Mouse (Mus musculus): ENCODE measurements around the gene Rangap1.
"Not testable (repeated sequence)": the region's sequence is repeated elsewhere in the genome, so short reads cannot be mapped to it uniquely, and the experiment has no call there.

The Rangap1 gene

DNA sequence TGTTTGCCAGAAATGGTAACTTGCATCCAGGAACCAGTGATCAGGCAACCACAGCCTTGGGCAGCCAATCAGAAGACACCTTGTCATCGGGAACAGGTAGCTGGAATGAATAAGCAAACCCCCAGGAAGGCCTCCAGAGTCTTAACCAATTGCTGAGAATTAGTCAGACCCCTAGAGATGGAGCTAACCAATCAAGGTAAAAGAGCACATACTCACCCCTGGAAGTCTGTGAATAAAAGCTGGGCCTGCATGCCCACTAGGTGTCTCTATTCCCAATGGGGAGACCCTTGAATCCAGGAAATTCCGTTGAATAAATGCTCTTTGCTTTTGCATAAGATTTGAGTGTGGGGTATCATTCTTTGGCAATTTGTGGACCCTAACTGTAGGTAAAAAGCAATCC lies 5.4 kb downstream of the Rangap1 start:
- DNase-seq, result no peak

- no peak for DNase-seq
Measured at GRCm38 (mm10) chr15:81739296-81739695, 6.0 kb downstream of the Rangap1 start.

DNA sequence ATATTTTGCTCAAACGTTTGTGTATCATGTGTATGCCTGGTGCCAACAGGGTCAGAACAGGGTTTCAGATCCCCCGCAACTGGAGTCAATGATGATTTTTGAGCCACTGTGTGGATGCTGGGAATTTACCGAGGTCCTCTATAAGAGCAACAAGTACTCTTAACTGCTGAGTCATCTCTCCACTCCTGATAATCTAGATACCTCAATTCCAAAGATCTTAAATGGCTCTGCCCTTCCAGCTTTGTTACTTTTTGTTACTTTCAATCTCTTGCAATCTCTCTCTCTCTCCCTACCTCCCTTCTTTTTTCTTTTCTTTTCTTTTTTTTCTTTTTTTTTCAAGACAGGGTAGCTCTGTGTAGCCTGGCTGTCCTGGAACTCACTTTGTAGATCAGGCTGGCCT lies 10.3 kb downstream of the Rangap1 start:
- DNase-seq, result no peak

DNA sequence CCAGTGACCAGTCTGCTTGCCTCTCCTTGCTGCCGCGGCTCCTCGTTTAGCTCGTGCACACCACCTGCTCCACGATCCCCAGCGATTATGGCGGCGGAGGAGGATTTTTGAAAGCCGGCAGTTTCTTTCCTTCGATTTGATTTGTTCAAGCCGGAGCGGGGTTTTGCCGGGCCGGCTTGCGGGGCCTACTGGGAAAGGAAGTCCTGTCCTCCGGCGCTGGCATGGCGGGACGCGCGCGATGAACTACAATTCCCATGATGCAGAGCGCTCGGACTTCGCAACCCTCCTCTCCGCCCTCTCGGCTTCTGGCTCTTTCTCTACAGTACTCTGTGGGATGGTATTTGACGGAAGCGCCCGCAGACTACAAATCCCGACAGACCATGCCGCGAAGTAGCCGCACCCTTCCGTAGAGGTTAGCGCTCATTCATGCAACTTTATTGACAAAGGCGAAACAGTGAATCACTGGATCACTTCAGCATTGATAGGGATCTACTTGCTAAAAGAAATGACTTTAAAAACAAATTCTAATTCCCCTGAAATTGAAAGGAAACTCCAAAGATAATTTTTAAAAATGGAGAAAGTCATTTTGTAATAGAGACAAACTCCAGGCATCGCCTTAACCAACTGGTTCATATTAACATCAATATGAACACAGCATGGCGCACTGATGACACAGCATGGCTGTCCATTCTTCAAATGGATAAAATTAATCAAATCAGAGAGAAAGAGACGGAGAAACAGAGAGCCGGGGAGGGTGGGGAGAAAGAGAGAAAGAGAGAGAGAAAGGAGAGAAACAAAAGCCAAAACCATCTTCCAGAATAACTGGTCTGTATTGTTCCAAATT lies 15.3 kb downstream of the Rangap1 start:
- DNase-seq, result peak; percentile 95 to 98

DNA sequence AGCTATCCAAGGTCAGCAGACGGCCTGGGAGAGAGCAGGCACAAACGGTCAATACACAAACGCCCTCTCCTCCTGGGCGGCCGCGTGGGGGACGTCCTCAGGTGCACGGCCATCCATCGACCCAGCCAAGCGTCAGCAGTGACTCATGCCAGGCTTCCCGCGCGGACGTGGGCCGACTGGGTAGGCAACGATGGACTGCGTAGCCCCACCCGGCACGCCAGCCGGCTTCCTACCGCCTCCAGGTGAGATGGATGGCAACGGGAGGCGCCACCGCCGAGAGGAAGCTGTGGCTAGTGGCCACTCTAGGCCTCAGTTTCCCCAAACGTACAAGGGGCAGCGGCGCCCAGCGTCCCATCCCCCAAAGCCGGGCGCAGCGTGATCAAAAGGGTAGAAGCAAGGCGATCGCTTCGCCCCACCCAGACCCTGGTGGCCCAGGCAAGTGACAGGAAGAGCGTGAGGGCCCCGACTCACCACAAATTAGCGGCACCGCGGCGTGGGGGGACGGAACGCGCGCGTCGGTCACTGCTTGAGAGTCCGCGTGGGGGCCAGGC lies 16.0 kb downstream of the Rangap1 start:
- no peak for DNase-seq

- DNase-seq, result no peak
Measured at GRCm38 (mm10) chr15:81725965-81726364, 19.4 kb downstream of the Rangap1 start.

DNA sequence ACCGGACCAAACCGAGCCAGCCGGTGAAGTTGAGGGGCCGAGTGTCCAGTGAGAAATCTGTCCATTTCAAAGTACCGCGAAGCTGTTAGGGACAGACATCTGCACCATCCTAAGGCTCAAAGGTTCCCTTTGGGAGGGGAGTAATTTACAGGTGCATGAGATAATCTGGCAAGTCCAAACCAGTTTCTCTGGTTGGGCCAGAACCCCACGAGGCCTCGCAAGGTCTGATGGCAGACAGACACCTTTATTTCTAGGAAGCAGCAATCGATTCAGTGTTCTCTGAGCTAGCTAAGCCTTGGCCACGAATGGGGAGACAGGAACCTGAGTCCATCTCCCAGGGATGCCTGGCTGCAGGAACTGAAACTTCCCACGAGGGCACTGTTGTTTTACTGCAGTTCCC lies 21.7 kb downstream of the Rangap1 start:
- no peak for DNase-seq

DNA sequence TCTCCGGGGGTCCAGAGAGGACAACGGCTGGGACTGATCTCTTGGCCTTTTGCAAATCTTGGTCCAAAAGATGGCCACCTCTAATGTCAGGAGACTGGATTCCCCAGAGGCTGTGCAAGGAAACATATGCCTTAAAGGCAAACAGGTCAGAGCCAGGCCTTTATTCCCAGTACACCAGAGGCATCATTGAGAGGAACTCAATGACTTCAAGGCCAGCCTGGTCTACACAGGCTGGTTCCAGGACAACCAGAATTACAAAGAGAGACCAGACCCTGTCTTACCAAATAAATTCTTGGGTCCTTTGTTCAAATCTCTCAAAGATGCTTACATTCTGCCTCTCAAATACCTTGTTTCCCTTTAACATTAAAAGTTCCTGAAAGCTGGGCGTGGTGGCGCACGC lies 23.0 kb downstream of the Rangap1 start:
- DNase-seq, result no peak

DNA sequence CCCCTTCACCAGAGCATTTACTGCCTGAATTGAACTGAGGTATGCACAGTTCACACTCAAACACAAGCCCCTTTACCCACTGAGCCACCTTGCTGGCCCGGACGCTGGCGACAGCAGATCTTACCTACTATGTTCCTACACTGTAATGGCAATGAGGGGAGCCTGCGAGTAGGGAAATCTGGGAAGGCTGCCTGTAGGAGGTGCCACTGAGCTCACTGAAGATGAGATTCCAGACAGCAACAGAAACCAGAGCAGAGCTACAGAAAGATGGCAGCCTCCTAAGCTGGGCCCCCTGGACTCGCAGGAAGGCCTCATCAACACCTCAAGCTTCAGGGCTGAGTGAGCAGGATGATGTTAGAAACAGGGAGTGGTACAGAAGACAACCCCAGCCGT lies 26.2 kb downstream of the Rangap1 start:
- no peak for DNase-seq

DNA sequence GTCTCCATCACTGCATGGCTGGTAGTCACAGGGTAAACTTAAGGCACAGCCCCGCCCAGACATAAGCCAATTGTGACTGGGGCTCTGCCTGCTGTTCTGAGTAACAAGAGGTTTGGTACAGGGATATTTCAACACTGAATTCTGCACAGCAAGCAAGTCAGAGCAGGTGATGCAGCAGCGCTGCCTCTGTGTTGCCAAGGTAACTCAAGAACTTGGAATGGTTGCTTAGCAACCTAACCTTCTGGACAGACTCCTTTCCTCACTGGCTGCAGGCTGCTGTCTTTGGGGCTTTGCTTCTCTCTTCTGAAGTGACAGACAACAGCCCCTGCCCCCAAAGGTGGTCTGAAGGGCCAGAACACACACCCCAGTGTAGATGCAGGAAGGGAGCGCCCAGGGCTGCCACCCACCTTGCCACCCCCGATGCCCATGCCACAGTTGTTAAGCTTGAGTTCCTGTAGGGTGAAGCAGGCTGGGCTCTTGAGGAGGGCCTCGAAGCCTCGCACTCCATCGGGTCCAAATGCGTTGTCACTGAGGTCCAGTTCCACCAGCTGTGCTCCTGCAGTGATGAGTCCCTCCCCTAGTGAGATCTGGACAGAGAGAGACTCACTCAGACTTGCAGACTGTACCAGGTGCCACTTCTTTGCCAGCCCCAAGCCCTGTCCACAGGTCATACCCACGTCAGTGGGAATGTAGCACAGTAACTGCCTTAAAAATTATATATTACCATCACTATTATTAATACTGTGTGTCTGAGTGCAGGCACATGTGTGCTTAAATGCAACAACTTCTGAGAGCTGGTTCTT lies 26.8 kb downstream of the Rangap1 start:
- no peak for DNase-seq

- no peak for DNase-seq
Measured at GRCm38 (mm10) chr15:81713742-81714141, 31.6 kb downstream of the Rangap1 start.

GRCm38 (mm10) chr15:81710801-81711200 lies 34.5 kb downstream of the Rangap1 start:
- DNase-seq, result no peak

DNA sequence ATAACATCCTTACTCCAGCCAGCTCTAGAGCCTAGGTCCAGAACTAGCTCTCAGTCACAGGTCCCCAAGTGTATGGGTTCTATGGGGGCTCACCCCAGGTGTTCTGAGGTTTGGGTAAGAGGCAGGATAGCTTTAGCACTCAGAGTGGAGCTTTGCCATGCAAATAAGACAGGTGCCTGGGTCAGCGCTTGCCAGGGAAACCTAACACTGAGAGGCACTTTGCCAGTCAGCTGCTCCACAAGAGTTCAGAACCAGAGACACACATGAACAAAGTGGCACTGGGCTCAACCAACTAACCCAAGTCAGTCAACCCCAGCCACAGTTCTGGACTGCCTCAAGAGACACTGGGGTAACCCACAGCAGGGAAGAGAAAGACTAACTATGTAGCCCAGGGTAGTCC lies 35.6 kb downstream of the Rangap1 start:
- no peak for DNase-seq

DNA sequence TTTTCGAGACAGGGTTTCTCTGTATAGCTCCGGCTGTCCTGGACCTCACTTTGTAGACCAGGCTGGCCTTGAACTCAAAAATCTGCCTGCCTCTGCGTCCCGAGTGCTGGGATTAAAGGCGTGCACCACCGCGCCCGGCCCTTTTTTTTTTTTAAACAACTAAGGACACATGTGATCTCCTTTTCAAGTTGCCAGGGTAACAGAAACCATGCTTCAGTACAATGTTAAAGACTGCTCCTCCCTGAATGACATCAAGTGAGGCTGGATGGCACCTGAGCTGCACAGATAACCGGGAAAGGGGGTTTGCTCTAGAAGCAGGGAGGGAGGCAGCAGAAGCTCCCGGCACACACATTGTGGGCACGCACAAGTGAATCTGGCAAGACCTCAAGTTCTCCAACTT lies 36.3 kb downstream of the Rangap1 start:
- DNase-seq, result no peak

GRCm38 (mm10) chr15:81703094-81703489 lies 42.2 kb downstream of the Rangap1 start:
- DNase-seq, result no peak

- no peak for DNase-seq
Measured at GRCm38 (mm10) chr15:81702306-81703093, 42.8 kb downstream of the Rangap1 start.

DNA sequence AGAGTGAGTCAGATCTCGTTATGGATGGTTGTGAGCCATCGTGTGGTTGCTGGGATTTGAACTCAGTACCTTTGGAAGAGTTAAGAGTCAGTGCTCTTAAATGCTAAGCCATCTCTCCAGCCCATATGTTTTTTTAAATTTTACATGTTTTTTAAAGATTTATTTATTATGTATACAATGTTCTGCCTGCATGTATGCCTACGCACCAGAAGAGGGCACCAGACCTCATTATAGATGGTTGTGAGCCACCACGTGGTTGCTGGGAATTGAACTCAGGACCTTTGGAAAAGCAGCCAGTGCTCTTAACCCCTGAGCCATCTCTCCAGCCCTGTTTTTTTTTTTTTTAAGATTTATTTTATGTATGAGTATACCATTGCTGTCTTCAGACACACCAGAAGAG lies 44.0 kb downstream of the Rangap1 start:
- DNase-seq, result not testable (repeated sequence)

DNA sequence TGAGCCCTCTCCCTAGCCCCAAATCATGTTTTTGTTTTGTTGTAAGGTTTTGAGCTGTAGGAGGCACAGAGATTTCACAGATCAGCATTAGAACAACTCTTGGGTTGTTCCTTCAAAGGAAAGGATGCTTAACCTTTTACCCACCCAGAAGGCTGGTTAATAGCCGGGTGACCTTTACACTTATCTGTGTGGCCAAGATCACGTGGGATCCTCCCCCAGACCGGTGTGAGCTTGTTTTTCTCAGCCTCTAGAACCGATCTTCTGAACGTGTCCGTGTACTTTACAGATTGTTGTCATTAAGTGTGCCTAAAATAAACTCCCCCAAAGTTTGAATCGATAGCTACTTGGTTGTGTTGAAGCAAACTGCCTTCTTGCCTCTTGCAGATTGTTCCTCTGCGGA lies 44.7 kb downstream of the Rangap1 start:
- DNase-seq, result no peak

- DNase-seq, result no peak
Measured at GRCm38 (mm10) chr15:81700161-81700560, 45.2 kb downstream of the Rangap1 start.

- DNase-seq, result no peak
Measured at GRCm38 (mm10) chr15:81698532-81698931, 46.8 kb downstream of the Rangap1 start.

- peak in 1 of 2 experiments; percentile 28 for DNase-seq
Measured at GRCm38 (mm10) chr15:81697847-81698246, 47.5 kb downstream of the Rangap1 start.

- no peak for DNase-seq
Measured at GRCm38 (mm10) chr15:81697175-81697574, 48.2 kb downstream of the Rangap1 start, which contains the start of gene Chadl. Gene Chadl (minus strand): TSS chr15:81697287.

- no peak for DNase-seq
Measured at GRCm38 (mm10) chr15:81694891-81695290, 50.4 kb downstream of the Rangap1 start.
